Mouse (Mus musculus) layer of hippocampus, adult 9-11 months (tissue): ENCODE results near the gene Gm49601.

Experiments
- DNase-seq: peaks from one replicate; pipeline ENCODE4 v3.0.0; 2022

Gene Gm49601

DNA sequence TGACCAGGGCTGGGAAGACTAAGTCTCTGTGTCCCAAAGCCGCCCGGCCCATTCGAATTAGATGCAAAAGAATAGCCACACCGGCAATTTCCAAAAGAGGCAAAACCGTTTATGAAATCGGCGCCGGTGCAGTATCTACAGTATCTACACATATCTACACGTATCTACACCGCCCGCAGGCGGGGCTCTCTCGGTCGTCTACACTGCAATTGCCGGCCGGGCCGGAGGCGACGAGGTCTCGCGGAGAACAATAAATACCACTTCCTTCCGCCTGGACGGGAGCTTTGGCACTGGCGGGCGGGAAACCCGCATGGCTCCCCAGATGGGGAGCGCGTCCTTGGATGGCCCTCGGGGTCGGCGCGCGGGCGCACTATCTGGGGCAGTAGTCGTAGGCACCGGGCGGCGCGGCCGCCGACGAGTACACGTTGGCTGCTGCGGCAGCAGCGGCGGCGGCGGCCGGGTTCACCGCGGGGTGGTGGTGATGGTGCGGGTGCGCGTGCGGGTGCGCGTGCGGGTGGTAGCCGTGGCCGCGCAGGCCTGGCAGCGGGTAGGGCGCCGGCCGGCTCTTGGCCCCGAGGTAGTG is 44.5 kb downstream of the Gm49601 start:
- no peak for DNase-seq

DNA sequence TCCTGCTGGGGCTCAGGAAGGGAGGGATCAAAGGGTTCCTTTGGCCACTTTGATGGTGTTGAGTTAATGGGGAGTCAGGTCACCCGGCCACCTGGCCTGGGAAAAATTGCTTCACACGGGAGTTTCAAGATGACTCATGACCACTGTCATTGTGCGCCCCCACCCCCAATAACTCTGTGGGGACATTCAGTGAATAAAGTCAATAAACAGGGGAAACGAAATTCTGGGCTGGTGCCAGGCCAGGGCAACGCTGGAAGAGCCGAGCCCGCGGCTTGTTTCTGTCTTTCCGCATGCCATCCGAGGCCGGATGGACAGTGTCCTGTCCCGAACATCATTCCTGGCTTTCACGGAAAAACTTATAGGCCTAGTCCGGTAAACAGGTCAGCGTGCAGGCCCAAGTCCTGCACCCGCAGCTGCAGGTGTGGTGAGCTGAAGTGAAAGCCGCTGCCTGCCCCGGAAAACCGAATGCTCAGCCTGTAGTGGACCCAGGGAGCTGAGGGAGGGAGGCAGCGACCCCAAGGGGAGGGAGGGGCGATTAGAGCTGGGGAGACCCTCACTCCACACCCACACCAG is 45.1 kb downstream of the Gm49601 start:
- DNase-seq = no peak

DNA sequence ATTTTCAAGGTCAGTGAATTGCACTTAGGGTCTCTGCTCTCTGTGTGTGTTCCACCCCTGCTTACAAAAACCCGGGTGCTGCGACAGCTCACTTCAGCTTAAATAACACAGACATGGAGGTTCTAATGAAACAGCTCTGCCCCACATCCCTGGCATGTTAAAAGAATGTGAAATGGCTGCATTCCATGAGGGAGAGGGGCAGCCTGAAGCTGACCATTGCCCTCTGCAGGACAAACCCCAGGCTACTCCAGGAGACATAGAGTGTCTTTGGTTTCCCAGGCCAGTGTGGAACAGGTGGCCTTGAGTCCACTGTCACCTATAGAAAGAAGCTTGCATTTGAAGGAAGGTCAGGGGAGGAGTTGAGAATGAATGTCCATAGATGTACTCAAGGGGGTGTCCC is 45.8 kb downstream of the Gm49601 start:
- DNase-seq = no peak

DNA sequence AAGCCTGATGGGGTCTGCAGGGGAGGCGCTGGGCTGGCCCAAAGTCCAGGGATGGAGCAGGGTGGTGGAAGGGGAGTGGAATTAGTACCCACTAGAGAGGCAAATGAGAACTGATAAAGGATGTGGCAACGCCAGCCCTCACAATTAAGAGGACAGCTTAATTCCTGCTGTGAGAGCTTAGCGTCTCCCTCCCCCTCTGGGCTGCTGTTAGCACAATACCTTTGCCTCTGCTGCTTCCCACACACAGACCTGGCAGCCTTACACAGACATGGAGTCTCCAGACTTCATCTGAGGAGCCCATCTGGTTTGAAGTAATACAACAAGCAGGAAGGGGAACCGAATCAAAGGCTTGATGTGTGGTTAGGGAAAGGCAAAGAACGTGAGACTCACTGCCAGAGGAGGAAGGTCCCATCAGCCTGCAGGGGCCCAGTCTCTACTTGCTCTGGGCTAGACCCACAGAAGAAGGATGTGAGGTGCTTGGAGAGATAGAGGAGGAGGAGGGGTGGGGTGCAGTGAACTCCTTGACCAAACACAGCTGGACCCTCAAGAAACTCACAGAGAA is 48.5 kb downstream of the Gm49601 start:
- no peak for DNase-seq

DNA sequence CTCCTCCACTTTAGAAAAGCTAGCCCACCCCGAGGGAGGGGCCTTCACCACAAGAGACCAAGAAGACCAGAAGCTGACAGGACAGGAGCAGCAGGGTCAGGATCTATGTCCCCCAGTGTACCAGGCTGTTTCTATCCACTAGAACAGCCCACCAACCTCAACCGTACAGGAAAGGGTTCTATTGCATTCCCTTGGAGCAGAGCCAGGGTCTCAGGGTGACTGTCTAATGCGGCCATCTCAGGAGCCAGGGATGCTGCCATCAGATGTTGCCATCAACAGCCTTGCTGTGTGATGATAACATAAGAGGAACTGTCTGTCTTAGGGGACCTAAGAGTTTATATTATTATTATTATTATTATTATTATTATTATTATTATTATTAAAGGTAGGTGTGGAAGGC is 49.2 kb downstream of the Gm49601 start:
- no peak for DNase-seq

DNA sequence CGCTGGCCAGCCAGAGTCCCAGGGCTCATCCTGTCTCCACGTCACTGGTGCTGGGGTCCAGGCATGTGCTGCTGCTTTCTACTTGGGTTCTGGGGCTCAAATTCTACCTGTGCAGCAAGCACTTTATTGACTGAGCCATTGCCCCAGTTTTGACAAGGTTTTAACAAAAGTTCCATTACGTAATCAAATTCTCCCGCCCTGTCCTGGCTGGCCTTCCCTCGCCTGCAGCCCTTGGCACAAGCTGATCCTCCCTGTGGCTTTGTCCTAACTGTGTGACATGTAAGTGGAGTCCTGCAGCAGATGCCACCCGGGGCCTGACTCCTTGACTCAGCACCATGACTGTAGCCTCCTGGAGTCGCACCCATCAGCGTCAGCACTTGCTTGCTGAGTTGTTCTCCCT is 52.0 kb downstream of the Gm49601 start:
- no peak for DNase-seq
